Mouse (Mus musculus) bone marrow macrophage, adult 2 months (primary cell): ENCODE data around the gene Lix1l.

Source experiments
- CTCF ChIP-seq: IDR thresholded peaks from 2 replicates; pipeline ENCODE4 v1.5.1; 2012; ENCODE audit warnings: low read depth, mild to moderate bottlenecking, low read length, moderate library complexity
- POLR2A ChIP-seq: IDR thresholded peaks from 2 replicates; pipeline ENCODE4 v1.6.1; 2012; ENCODE audit warnings: mild to moderate bottlenecking, low read depth, low read length, borderline replicate concordance

- TF ChIP-seq CTCF (no peak), POLR2A (no peak)
These were observed 2.5 kb upstream of the Lix1l start for GRCm38 (mm10) chr3:96598156-96599068.
